Mouse (Mus musculus): Measurements from ENCODE around the gene Gast. TPM values are rescaled to one million over a fixed set of nuclear protein-coding genes. Genes with fewer than 3 reads are reported as not detected.
"Not testable (repeated sequence)": the region's sequence is repeated elsewhere in the genome, so short reads cannot be mapped to it uniquely, and the experiment has no call there.

Gast gene
- polyA plus RNA-seq, 1 experiment from 2014 or later, result 0.79 TPM

DNA sequence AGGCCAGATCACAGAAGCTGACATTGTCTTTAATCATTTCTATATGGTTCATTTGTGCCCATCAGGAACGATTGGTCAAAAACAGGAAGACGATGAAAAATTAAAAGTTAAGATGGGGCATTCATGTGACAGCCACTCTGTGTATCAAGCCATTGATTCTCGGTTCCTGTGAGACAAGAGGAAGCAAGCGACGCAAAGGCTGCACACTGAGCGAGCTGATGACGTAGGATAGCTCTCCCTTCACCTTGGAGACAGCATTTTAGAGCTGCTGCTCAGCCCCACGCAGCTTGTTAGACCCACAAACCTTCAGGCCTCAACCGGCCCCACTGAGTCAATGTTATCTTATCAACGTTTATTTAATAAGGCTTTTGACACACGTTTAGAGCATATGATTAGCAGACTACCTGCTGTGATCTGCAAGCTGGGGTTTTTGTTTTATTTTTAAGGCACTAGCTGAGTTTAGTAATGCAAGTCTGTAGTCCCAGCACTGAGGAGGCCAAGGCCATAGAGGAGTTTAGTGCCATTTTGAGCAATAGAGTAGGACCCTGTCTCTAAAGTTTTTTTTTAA is 9.1 kb upstream of the Gast start:
- peaks cover 3% of the 10 kb centered on the region; the same call in 1 of the 2 replicates for H3K4me1 ChIP-seq (ENCODE audit: control insufficient read depth, insufficient read depth, low read length)
- H3K9ac ChIP-seq (ENCODE audit: low read length), result no peak overlapping the region
- H3K36me3 ChIP-seq (ENCODE audit: control insufficient read depth, insufficient read depth, low read length), result peaks cover 11% of the 10 kb centered on the region
- ATAC-seq (ENCODE audit: low FRiP score) (no peak), DNase-seq (ENCODE audit: low spot score, missing footprints) (no peak)
- H3K27ac ChIP-seq (ENCODE audit: low read depth, low read length), result no peak overlapping the region
- WGBS, result 75% methylated on average over 11 of the region's 11 CpGs
- H3K9me3 ChIP-seq (ENCODE audit: control insufficient read depth, low read length), result no peaks in the 10 kb centered on the region
- H3K27me3 ChIP-seq (ENCODE audit: control insufficient read depth, insufficient read depth, low read length), result no peaks in the 10 kb centered on the region
- H3K4me2 ChIP-seq, result no peak overlapping the region
- no peak overlapping the region for H3K4me3 ChIP-seq (ENCODE audit: low read depth, low read length)

DNA sequence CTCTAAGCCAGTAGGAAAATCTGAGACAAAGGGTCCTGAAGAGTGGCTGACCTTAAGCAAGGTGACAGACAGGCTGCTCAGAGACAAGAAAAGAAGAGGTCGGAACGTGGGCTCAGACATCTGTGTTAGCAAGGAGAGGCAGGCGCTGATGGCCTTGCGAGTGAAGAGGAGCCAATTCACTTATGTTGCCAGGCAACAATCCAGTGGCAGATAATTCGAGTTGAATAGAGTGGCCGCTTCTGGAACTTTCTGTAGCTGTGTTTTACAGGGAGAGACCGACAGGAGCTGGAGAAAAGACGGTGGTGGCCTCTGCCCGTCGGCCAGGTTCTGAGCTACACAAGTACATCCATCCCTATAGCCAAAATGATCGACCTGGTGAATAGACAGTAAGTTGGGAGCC is 6.9 kb upstream of the Gast start:
- WGBS, result 67% methylated on average over 11 of the region's 11 CpGs
- Histone ChIP-seq H3K9me3 (ENCODE audit: control insufficient read depth, low read length) (no peaks in the 10 kb centered on the region), H3K9ac (ENCODE audit: low read length) (no peak overlapping the region), H3K4me1 (ENCODE audit: control insufficient read depth, insufficient read depth, low read length) (no peaks in the 10 kb centered on the region), H3K27me3 (ENCODE audit: control insufficient read depth, insufficient read depth, low read length) (no peaks in the 10 kb centered on the region), H3K4me3 (ENCODE audit: low read depth, low read length) (no peak overlapping the region), H3K4me2 (no peak overlapping the region), H3K27ac (ENCODE audit: low read depth, low read length) (no peak overlapping the region), H3K36me3 (ENCODE audit: control insufficient read depth, insufficient read depth, low read length) (no peaks in the 10 kb centered on the region)
- no peak for ATAC-seq (ENCODE audit: low FRiP score)
- DNase-seq (ENCODE audit: low spot score, missing footprints), result no peak

GRCm38 (mm10) chr11:100327761-100328160 is 6.4 kb upstream of the Gast start:
- DNase-seq (ENCODE audit: low spot score, missing footprints) (no peak), ATAC-seq (ENCODE audit: low FRiP score) (no peak)
- Histone ChIP-seq H3K4me1 (ENCODE audit: control insufficient read depth, insufficient read depth, low read length) (no peaks in the 10 kb centered on the region), H3K27ac (ENCODE audit: low read depth, low read length) (no peak overlapping the region), H3K27me3 (ENCODE audit: control insufficient read depth, insufficient read depth, low read length) (no peaks in the 10 kb centered on the region), H3K36me3 (ENCODE audit: control insufficient read depth, insufficient read depth, low read length) (no peaks in the 10 kb centered on the region), H3K4me3 (ENCODE audit: low read depth, low read length) (no peak overlapping the region), H3K9me3 (ENCODE audit: control insufficient read depth, low read length) (no peaks in the 10 kb centered on the region), H3K4me2 (no peak overlapping the region), H3K9ac (ENCODE audit: low read length) (no peak overlapping the region)
- 88% methylated on average over 6 of the region's 6 CpGs for WGBS

GRCm38 (mm10) chr11:100330235-100330634 is 4.0 kb upstream of the Gast start:
- no peaks in the 10 kb centered on the region for H3K9me3 ChIP-seq (ENCODE audit: control insufficient read depth, low read length)
- H3K4me2 ChIP-seq, result no peak overlapping the region
- H3K27me3 ChIP-seq (ENCODE audit: control insufficient read depth, insufficient read depth, low read length), result no peaks in the 10 kb centered on the region
- H3K36me3 ChIP-seq (ENCODE audit: control insufficient read depth, insufficient read depth, low read length), result no peaks in the 10 kb centered on the region
- no peak overlapping the region for H3K4me3 ChIP-seq (ENCODE audit: low read depth, low read length)
- H3K9ac ChIP-seq (ENCODE audit: low read length), result no peak overlapping the region
- DNase-seq (ENCODE audit: low spot score, missing footprints) (no peak), ATAC-seq (ENCODE audit: low FRiP score) (no peak)
- no peak overlapping the region for H3K27ac ChIP-seq (ENCODE audit: low read depth, low read length)
- H3K4me1 ChIP-seq (ENCODE audit: control insufficient read depth, insufficient read depth, low read length), result peaks cover 2% of the 10 kb centered on the region; the same call in 1 of the 2 replicates
- WGBS, result 66% methylated on average over 16 of the region's 16 CpGs

DNA sequence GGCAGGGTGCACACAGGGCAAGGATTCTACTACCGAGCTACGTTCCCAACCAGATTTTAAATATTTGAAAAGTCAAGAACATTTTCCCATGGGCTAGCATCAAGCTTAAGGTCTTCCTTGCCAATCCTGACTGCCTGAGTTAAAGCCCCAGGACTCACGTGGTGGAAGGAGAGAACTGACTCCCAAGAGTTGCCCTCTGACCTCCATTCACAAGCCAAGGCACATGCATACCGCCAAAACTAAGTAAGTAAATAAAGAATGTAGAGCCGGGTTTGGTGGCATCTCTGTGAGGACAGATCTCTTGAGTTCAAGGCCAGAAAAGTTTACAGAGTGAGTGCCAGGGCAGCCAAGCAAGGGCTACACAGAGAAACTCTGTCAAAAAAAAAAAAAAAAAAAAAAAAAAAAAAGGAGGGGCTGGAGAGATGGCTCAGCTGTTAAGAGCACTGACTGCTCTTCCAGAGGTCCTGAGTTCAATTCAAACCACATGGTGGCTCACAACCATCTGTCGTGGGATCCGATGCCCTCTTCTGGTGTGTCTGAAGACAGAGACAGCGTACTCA is 3.3 kb upstream of the Gast start:
- not testable (repeated sequence) for H3K4me2 ChIP-seq; H3K9ac ChIP-seq (ENCODE audit: low read length); H3K36me3 ChIP-seq (ENCODE audit: control insufficient read depth, insufficient read depth, low read length); ATAC-seq (ENCODE audit: low FRiP score); H3K27ac ChIP-seq (ENCODE audit: low read depth, low read length); DNase-seq (ENCODE audit: low spot score, missing footprints); H3K9me3 ChIP-seq (ENCODE audit: control insufficient read depth, low read length); H3K4me1 ChIP-seq (ENCODE audit: control insufficient read depth, insufficient read depth, low read length); H3K27me3 ChIP-seq (ENCODE audit: control insufficient read depth, insufficient read depth, low read length); H3K4me3 ChIP-seq (ENCODE audit: low read depth, low read length)
- WGBS, result 62% methylated on average over 8 of the region's 8 CpGs

- Histone ChIP-seq H3K4me1 (ENCODE audit: control insufficient read depth, insufficient read depth, low read length) (peaks cover 2% of the 10 kb centered on the region; the same call in 1 of the 2 replicates), H3K4me2 (no peak overlapping the region), H3K27me3 (ENCODE audit: control insufficient read depth, insufficient read depth, low read length) (no peaks in the 10 kb centered on the region), H3K27ac (ENCODE audit: low read depth, low read length) (peak overlapping the region; percentile 36; the same call in 1 of the 2 replicates), H3K36me3 (ENCODE audit: control insufficient read depth, insufficient read depth, low read length) (no peaks in the 10 kb centered on the region), H3K4me3 (ENCODE audit: low read depth, low read length) (no peak overlapping the region), H3K9ac (ENCODE audit: low read length) (no peak overlapping the region), H3K9me3 (ENCODE audit: control insufficient read depth, low read length) (no peaks in the 10 kb centered on the region)
- DNase-seq (ENCODE audit: low spot score, missing footprints) (no peak), ATAC-seq (ENCODE audit: low FRiP score) (peak; percentile 45; the same call in 1 of the 2 replicates)
- 63% methylated on average over 9 of the region's 9 CpGs for WGBS
Observed at GRCm38 (mm10) chr11:100332766-100333515, 1.3 kb upstream of the Gast start.

DNA sequence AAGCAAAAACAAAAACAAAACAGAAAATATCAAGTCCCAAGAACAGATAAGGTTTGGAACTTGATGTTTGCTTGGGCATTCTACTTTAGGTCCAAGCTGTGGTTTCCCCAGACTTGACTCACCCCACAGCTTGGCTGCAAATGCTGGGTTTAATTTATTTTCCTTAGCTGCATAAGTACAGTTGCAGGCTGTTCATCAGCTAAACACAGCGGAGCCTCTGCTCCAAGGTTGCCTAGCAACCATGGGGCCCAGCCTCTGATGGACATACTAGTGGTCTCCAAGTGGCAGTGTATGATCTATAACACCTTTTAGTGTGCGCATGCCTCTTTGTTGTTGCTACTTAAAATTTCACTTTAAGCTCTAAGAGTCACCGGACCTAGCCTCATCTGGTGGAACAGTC is 1.5 kb downstream of the Gast start:
- H3K27me3 ChIP-seq (ENCODE audit: control insufficient read depth, insufficient read depth, low read length), result no peaks in the 10 kb centered on the region
- H3K4me1 ChIP-seq (ENCODE audit: control insufficient read depth, insufficient read depth, low read length), result peaks cover 2% of the 10 kb centered on the region; the same call in 1 of the 2 replicates
- H3K36me3 ChIP-seq (ENCODE audit: control insufficient read depth, insufficient read depth, low read length), result no peaks in the 10 kb centered on the region
- 0 out of 2 replicates have a peak, but pooled peaks have one; percentile 54 for ATAC-seq (ENCODE audit: low FRiP score)
- no peak overlapping the region for H3K4me3 ChIP-seq (ENCODE audit: low read depth, low read length)
- H3K9ac ChIP-seq (ENCODE audit: low read length), result no peak overlapping the region
- DNase-seq (ENCODE audit: low spot score, missing footprints), result no peak
- no peak overlapping the region for H3K4me2 ChIP-seq
- WGBS, result 78% methylated on average over 3 of the region's 3 CpGs
- H3K9me3 ChIP-seq (ENCODE audit: control insufficient read depth, low read length), result no peaks in the 10 kb centered on the region
- no peak overlapping the region for H3K27ac ChIP-seq (ENCODE audit: low read depth, low read length)

DNA sequence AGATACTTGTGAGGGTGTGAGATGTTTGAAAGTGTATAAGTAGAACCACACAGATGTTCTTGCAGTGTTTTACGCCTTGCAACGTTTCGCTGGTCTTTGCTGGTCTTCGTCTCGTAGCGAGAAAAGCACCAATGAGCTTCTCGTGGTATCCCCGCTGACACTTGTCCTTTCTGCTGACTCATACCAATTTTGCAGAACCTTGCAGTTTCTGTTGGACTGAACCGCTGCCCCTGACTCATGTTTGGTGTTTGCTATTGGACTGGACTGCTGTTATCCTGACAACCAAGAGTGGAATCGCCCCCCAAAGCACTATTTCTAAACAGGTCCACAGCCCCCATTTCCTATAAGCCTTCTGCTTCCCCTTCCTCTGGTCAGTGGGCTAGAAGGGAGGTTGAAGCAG is 10.1 kb downstream of the Gast start:
- no peak overlapping the region for H3K4me2 ChIP-seq
- ATAC-seq (ENCODE audit: low FRiP score) (no peak), DNase-seq (ENCODE audit: low spot score, missing footprints) (peak; percentile 41)
- H3K9me3 ChIP-seq (ENCODE audit: control insufficient read depth, low read length), result no peaks in the 10 kb centered on the region
- peaks cover 2% of the 10 kb centered on the region; the same call in 1 of the 2 replicates for H3K36me3 ChIP-seq (ENCODE audit: control insufficient read depth, insufficient read depth, low read length)
- 94% methylated on average over 10 of the region's 10 CpGs for WGBS
- H3K4me1 ChIP-seq (ENCODE audit: control insufficient read depth, insufficient read depth, low read length), result no peaks in the 10 kb centered on the region
- no peak overlapping the region for H3K4me3 ChIP-seq (ENCODE audit: low read depth, low read length)
- H3K27ac ChIP-seq (ENCODE audit: low read depth, low read length), result no peak overlapping the region
- H3K27me3 ChIP-seq (ENCODE audit: control insufficient read depth, insufficient read depth, low read length), result no peaks in the 10 kb centered on the region
- no peak overlapping the region for H3K9ac ChIP-seq (ENCODE audit: low read length)

Measured in midbrain, embryonic 11.5 days (tissue).